Mouse (Mus musculus) small intestine, adult 2 months (tissue): Measurements from ENCODE around the gene Mup6.

ENCODE experiments used
- CTCF ChIP-seq: fragments of 200-500 bp; IDR thresholded peaks from 2 replicates; pipeline ENCODE4 v1.5.1; 2012; ENCODE audit warnings: low read depth, mild to moderate bottlenecking, control low read depth, inconsistent platforms, low read length, moderate library complexity, mixed read lengths; ENCODE audit not compliant: insufficient replicate concordance, insufficient read length; ENCODE audit errors: extremely low read depth
- POLR2A ChIP-seq: fragments of 200-500 bp; IDR thresholded peaks from 2 replicates; pipeline ENCODE4 v1.6.1; 2012; ENCODE audit warnings: low read depth, mild to moderate bottlenecking, control low read depth, inconsistent platforms, low read length, moderate library complexity

GRCm38 (mm10) chr4:59932505-59933281 lies 31.4 kb upstream of the Mup6 start:
- TF ChIP-seq CTCF = peak; percentile 53; the same call in 1 of the 2 replicates
- no peak for TF ChIP-seq POLR2A
